Mouse (Mus musculus): ENCODE results near the gene Rpa1. TPM values are rescaled to one million over a fixed set of nuclear protein-coding genes. Genes with fewer than 3 reads are reported as not detected.

Gene Rpa1
- polyA plus RNA-seq, 1 experiment from 2014 or later, result 96.3 TPM

DNA sequence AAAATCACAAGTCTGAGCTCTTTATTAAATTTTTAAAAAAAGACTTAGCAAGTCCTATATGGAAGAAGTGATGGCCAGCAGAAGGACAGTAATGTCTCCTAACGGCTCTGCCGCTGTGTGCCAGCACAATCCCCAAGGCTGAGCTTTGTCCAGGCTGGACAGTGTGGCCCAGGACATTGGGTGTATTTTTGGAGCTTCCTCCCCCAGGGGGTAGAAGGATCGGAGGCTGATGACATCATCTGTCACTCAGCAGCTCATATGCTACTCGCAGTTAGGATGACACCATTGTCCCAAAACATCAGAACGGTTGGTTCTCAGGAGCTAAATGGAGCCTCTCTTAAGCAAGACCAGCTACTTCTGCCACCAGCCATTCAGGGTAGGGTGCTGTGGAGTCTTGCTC lies 79.6 kb downstream of the Rpa1 start:
- H3K4me1 ChIP-seq (ENCODE audit: control insufficient read depth, insufficient read depth, low read length), result peaks cover 48% of the 10 kb centered on the region

DNA sequence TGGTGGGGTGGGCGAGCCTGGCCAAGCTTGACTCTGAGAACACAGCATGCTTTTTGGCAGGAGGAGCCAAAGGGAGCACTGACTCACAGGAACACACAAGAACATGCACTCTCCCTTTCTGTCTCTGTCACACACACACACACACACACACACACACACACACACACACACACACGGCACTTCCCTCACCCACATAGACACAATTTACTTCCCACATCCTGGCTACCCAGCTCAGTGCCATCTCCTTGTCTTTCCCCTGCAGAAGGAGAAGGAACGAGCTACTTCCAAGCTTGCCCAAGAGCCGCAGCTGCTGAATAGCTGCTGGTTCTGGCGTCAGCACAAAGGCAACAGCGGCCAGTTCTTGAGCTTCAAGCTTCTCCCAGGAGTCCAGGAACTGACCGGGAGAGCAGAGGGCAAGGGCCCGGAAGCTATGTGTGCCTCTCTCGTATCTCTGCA lies 80.3 kb downstream of the Rpa1 start:
- Histone ChIP-seq H3K9me3 (replicated peaks; ENCODE audit: control insufficient read depth, low read length) (no peaks in the 10 kb centered on the region), H3K9ac (ENCODE audit: low read depth, low read length) (peak overlapping the region; percentile 54; the same call in 1 of the 2 replicates), H3K27me3 (ENCODE audit: control insufficient read depth, insufficient read depth, low read length) (no peaks in the 10 kb centered on the region), H3K4me3 (ENCODE audit: low read depth, low read length) (no peak overlapping the region), H3K27ac (ENCODE audit: low read depth, low read length) (peak overlapping the region; percentile 41), H3K4me2 (peak overlapping the region; percentile 16; the same call in 1 of the 2 replicates), H3K4me1 (ENCODE audit: control insufficient read depth, insufficient read depth, low read length) (peaks cover 47% of the 10 kb centered on the region), H3K36me3 (ENCODE audit: control insufficient read depth, insufficient read depth, low read length) (no peaks in the 10 kb centered on the region)
- ATAC-seq (replicated peaks; ENCODE audit: insufficient number of reproducible peaks, low FRiP score, low TSS enrichment), result no peak
- 33% methylated on average over 9 of the region's 9 CpGs for WGBS (ENCODE audit: insufficient replicate concordance)

More for the DNA sequence above, 79.6 kb downstream of the Rpa1 start:
- Histone ChIP-seq H3K27me3 (ENCODE audit: control insufficient read depth, insufficient read depth, low read length) (no peaks in the 10 kb centered on the region), H3K4me3 (ENCODE audit: low read depth, low read length) (no peak overlapping the region), H3K27ac (ENCODE audit: low read depth, low read length) (peak overlapping the region; percentile 41), H3K36me3 (ENCODE audit: control insufficient read depth, insufficient read depth, low read length) (no peaks in the 10 kb centered on the region), H3K4me2 (peak overlapping the region; percentile 16; the same call in 1 of the 2 replicates), H3K9me3 (replicated peaks; ENCODE audit: control insufficient read depth, low read length) (no peaks in the 10 kb centered on the region), H3K9ac (ENCODE audit: low read depth, low read length) (no peak overlapping the region)
- ATAC-seq (replicated peaks; ENCODE audit: insufficient number of reproducible peaks, low FRiP score, low TSS enrichment), result no peak
- WGBS (ENCODE audit: insufficient replicate concordance), result 36% methylated on average over 5 of the region's 5 CpGs

GRCm38 (mm10) chr11:75265545-75265944 lies 82.6 kb downstream of the Rpa1 start:
- no peaks in the 10 kb centered on the region for H3K9me3 ChIP-seq (replicated peaks; ENCODE audit: control insufficient read depth, low read length)
- no peak for ATAC-seq (replicated peaks; ENCODE audit: insufficient number of reproducible peaks, low FRiP score, low TSS enrichment)
- H3K27ac ChIP-seq (ENCODE audit: low read depth, low read length), result no peak overlapping the region
- WGBS (ENCODE audit: insufficient replicate concordance), result 59% methylated on average over 15 of the region's 15 CpGs
- H3K27me3 ChIP-seq (ENCODE audit: control insufficient read depth, insufficient read depth, low read length), result no peaks in the 10 kb centered on the region
- no peak overlapping the region for H3K9ac ChIP-seq (ENCODE audit: low read depth, low read length)
- no peak overlapping the region for H3K4me2 ChIP-seq
- no peaks in the 10 kb centered on the region for H3K36me3 ChIP-seq (ENCODE audit: control insufficient read depth, insufficient read depth, low read length)
- no peak overlapping the region for H3K4me3 ChIP-seq (ENCODE audit: low read depth, low read length)
- H3K4me1 ChIP-seq (ENCODE audit: control insufficient read depth, insufficient read depth, low read length), result peaks cover 51% of the 10 kb centered on the region

DNA sequence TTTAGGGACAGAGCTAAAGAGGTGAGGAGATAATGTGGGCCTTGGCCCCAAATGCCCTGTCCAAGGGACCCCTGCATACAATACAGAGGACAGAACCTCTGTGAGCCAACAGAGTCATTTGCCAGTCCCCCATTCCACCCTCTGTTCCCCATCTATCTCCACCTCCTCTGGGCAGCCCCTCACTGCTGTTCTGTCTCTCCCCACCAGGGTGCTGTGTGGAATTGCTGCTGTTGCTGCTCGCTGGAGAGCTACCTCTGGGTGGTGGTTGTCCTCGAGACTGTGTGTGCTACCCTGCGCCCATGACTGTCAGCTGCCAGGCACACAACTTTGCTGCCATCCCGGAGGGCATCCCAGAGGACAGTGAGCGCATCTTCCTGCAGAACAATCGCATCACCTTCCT lies 83.6 kb downstream of the Rpa1 start:
- no peaks in the 10 kb centered on the region for H3K36me3 ChIP-seq (ENCODE audit: control insufficient read depth, insufficient read depth, low read length)
- no peak overlapping the region for H3K4me3 ChIP-seq (ENCODE audit: low read depth, low read length)
- H3K9me3 ChIP-seq (replicated peaks; ENCODE audit: control insufficient read depth, low read length), result no peaks in the 10 kb centered on the region
- no peak for ATAC-seq (replicated peaks; ENCODE audit: insufficient number of reproducible peaks, low FRiP score, low TSS enrichment)
- WGBS (ENCODE audit: insufficient replicate concordance), result 78% methylated on average over 6 of the region's 6 CpGs
- H3K4me1 ChIP-seq (ENCODE audit: control insufficient read depth, insufficient read depth, low read length), result peaks cover 51% of the 10 kb centered on the region
- H3K27me3 ChIP-seq (ENCODE audit: control insufficient read depth, insufficient read depth, low read length), result no peaks in the 10 kb centered on the region
- H3K9ac ChIP-seq (ENCODE audit: low read depth, low read length), result no peak overlapping the region
- no peak overlapping the region for H3K4me2 ChIP-seq
- no peak overlapping the region for H3K27ac ChIP-seq (ENCODE audit: low read depth, low read length)

DNA sequence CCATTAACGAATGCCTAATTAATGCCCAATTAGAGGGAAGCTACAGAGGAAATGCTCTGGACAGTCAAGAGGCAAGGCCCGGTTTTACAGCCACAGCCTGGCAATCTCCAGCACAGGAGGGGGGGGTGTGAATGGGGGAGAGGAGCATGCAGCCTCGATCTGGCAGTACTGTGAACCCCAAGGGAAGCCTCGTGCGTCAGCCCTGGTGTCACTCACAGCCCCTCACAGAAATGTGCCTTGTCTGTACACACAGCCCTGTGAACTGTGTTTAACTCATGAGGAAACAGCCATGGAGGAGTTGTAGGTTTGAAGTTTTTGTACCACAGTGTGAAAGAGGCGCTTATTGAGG lies 84.2 kb downstream of the Rpa1 start:
- WGBS (ENCODE audit: insufficient replicate concordance), result 60% methylated on average over 6 of the region's 6 CpGs

GRCm38 (mm10) chr11:75263274-75263963 lies 84.7 kb downstream of the Rpa1 start:
- H3K27ac ChIP-seq (ENCODE audit: low read depth, low read length), result no peak overlapping the region
- ATAC-seq (replicated peaks; ENCODE audit: insufficient number of reproducible peaks, low FRiP score, low TSS enrichment), result no peak
- H3K36me3 ChIP-seq (ENCODE audit: control insufficient read depth, insufficient read depth, low read length), result no peaks in the 10 kb centered on the region
- no peak overlapping the region; the same call in 1 of the 2 replicates for H3K9ac ChIP-seq (ENCODE audit: low read depth, low read length)
- H3K4me2 ChIP-seq, result no peak overlapping the region
- H3K9me3 ChIP-seq (replicated peaks; ENCODE audit: control insufficient read depth, low read length), result no peaks in the 10 kb centered on the region
- H3K4me1 ChIP-seq (ENCODE audit: control insufficient read depth, insufficient read depth, low read length), result peaks cover 45% of the 10 kb centered on the region
- 69% methylated on average over 15 of the region's 15 CpGs for WGBS (ENCODE audit: insufficient replicate concordance)
- no peaks in the 10 kb centered on the region for H3K27me3 ChIP-seq (ENCODE audit: control insufficient read depth, insufficient read depth, low read length)
- H3K4me3 ChIP-seq (ENCODE audit: low read depth, low read length), result no peak overlapping the region

More for the DNA sequence above, 84.2 kb downstream of the Rpa1 start:
- no peak overlapping the region for H3K4me3 ChIP-seq (ENCODE audit: low read depth, low read length)
- no peak overlapping the region for H3K4me2 ChIP-seq
- no peak overlapping the region for H3K9ac ChIP-seq (ENCODE audit: low read depth, low read length)
- peaks cover 48% of the 10 kb centered on the region for H3K4me1 ChIP-seq (ENCODE audit: control insufficient read depth, insufficient read depth, low read length)
- H3K27ac ChIP-seq (ENCODE audit: low read depth, low read length), result no peak overlapping the region
- no peaks in the 10 kb centered on the region for H3K9me3 ChIP-seq (replicated peaks; ENCODE audit: control insufficient read depth, low read length)
- H3K27me3 ChIP-seq (ENCODE audit: control insufficient read depth, insufficient read depth, low read length), result no peaks in the 10 kb centered on the region
- ATAC-seq (replicated peaks; ENCODE audit: insufficient number of reproducible peaks, low FRiP score, low TSS enrichment), result no peak
- no peaks in the 10 kb centered on the region for H3K36me3 ChIP-seq (ENCODE audit: control insufficient read depth, insufficient read depth, low read length)

DNA sequence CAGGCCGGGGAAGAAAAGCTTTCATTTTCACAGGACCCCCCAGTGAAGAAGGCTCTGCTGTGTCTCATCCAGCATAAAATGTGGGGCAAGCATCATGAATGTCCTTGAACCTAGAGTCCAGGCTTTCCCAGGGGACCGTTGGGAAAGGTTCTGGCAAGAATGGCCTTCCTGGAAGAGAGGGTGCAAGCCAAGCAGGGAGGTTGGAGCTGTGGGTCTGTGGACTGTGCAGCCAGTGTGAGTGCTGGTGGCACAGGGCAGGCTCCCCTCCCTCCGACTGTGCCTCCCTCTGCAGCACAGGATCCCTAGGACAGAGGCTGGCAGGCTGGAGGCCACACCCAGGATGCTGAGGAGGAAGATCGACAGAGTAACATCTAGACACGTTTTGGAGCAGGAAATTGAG lies 85.3 kb downstream of the Rpa1 start:
- ATAC-seq (replicated peaks; ENCODE audit: insufficient number of reproducible peaks, low FRiP score, low TSS enrichment), result no peak
- 44% methylated on average over 5 of the region's 5 CpGs for WGBS (ENCODE audit: insufficient replicate concordance)
- Histone ChIP-seq H3K4me3 (ENCODE audit: low read depth, low read length) (no peak overlapping the region), H3K9ac (ENCODE audit: low read depth, low read length) (no peak overlapping the region; the same call in 1 of the 2 replicates), H3K4me1 (ENCODE audit: control insufficient read depth, insufficient read depth, low read length) (peaks cover 39% of the 10 kb centered on the region), H3K36me3 (ENCODE audit: control insufficient read depth, insufficient read depth, low read length) (no peaks in the 10 kb centered on the region), H3K9me3 (replicated peaks; ENCODE audit: control insufficient read depth, low read length) (no peaks in the 10 kb centered on the region), H3K27ac (ENCODE audit: low read depth, low read length) (no peak overlapping the region), H3K27me3 (ENCODE audit: control insufficient read depth, insufficient read depth, low read length) (no peaks in the 10 kb centered on the region), H3K4me2 (no peak overlapping the region)

GRCm38 (mm10) chr11:75262181-75262580 lies 85.9 kb downstream of the Rpa1 start:
- 81% methylated on average over 3 of the region's 3 CpGs for WGBS (ENCODE audit: insufficient replicate concordance)

DNA sequence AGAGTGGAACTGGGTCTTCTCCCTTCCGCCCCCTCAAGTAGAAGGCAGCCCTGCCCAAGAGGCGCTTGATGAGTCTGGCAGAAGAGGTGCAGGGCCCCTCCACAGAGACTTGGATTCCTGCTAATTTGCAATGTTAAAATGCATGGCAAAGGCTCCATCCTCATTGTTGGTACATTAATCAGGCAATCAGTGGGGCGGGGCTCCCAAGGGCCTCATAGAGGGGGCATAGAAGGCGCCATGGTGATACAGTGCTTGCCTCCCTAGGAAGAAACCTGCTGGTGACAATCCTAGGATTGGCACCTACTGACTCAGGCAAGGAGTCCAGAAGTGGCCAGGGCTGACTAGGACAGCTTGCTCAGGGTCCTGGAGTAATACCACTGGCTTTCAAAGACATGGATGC lies 86.4 kb downstream of the Rpa1 start:
- Histone ChIP-seq H3K27me3 (ENCODE audit: control insufficient read depth, insufficient read depth, low read length) (no peaks in the 10 kb centered on the region), H3K4me1 (ENCODE audit: control insufficient read depth, insufficient read depth, low read length) (peaks cover 34% of the 10 kb centered on the region), H3K9me3 (replicated peaks; ENCODE audit: control insufficient read depth, low read length) (no peaks in the 10 kb centered on the region), H3K27ac (ENCODE audit: low read depth, low read length) (no peak overlapping the region), H3K4me2 (no peak overlapping the region), H3K36me3 (ENCODE audit: control insufficient read depth, insufficient read depth, low read length) (no peaks in the 10 kb centered on the region), H3K9ac (ENCODE audit: low read depth, low read length) (no peak overlapping the region), H3K4me3 (ENCODE audit: low read depth, low read length) (no peak overlapping the region)
- 0 out of 2 replicates have a peak, but pooled peaks have one; percentile 23 for ATAC-seq (replicated peaks; ENCODE audit: insufficient number of reproducible peaks, low FRiP score, low TSS enrichment)
- 88% methylated on average over 4 of the region's 4 CpGs for WGBS (ENCODE audit: insufficient replicate concordance)

More at GRCm38 (mm10) chr11:75262181-75262580, 85.9 kb downstream of the Rpa1 start:
- Histone ChIP-seq H3K27ac (ENCODE audit: low read depth, low read length) (no peak overlapping the region), H3K4me1 (ENCODE audit: control insufficient read depth, insufficient read depth, low read length) (peaks cover 34% of the 10 kb centered on the region), H3K4me3 (ENCODE audit: low read depth, low read length) (no peak overlapping the region), H3K9ac (ENCODE audit: low read depth, low read length) (no peak overlapping the region), H3K36me3 (ENCODE audit: control insufficient read depth, insufficient read depth, low read length) (no peaks in the 10 kb centered on the region), H3K27me3 (ENCODE audit: control insufficient read depth, insufficient read depth, low read length) (no peaks in the 10 kb centered on the region), H3K9me3 (replicated peaks; ENCODE audit: control insufficient read depth, low read length) (no peaks in the 10 kb centered on the region), H3K4me2 (no peak overlapping the region)
- ATAC-seq (replicated peaks; ENCODE audit: insufficient number of reproducible peaks, low FRiP score, low TSS enrichment), result no peak

Data from heart, embryonic 11.5 days (tissue).